Mouse (Mus musculus) olfactory bulb, adult 2 months (tissue): ENCODE data around the gene Fstl1. TPM values are rescaled to one million over a fixed set of nuclear protein-coding genes. Genes with fewer than 3 reads are reported as not detected.

Source experiments
- H3K27ac ChIP-seq: fragments of 200-500 bp; 2 replicates; pipeline ENCODE4 v1.5.1; 2012; ENCODE audit warnings: low read depth, low read length; ENCODE audit not compliant: insufficient read depth
- H3K4me1 ChIP-seq: fragments of 200-500 bp; 2 replicates; pipeline ENCODE4 v1.6.1; 2012; ENCODE audit warnings: low read length; ENCODE audit not compliant: control insufficient read depth, insufficient read depth
- H3K4me3 ChIP-seq: fragments of 200-500 bp; 2 replicates; pipeline ENCODE4 v1.5.1; 2012; ENCODE audit warnings: mild to moderate bottlenecking, low read depth, low read length, moderate library complexity; ENCODE audit not compliant: insufficient read depth
- CTCF ChIP-seq: fragments of 200-500 bp; IDR thresholded peaks from 2 replicates; pipeline ENCODE4 v1.5.1; 2012; ENCODE audit warnings: low read depth, mild to moderate bottlenecking, low read length, moderate library complexity; ENCODE audit not compliant: insufficient read depth
- POLR2A ChIP-seq: fragments of 200-500 bp; IDR thresholded peaks from 2 replicates; pipeline ENCODE4 v1.6.1; 2012; ENCODE audit warnings: mild to moderate bottlenecking, low read depth, low read length, moderate library complexity; ENCODE audit not compliant: insufficient read depth
- WGBS: fragments of 180-500 bp; shearing (Covaris S2); methylation state at CpG from one replicate; pipeline ENCODE4 v1.1.7; 2018; 5-methylcytosine and 5-hydroxymethylcytosine counted together
- polyA plus RNA-seq: library from polyadenylated mRNA; stranded (reverse); fragments of >200 nt; gene quantifications from 2 replicates; pipeline ENCODE4 v1.2.4, GENCODE M21; 2012; ENCODE audit warnings: low replicate concordance; ENCODE audit not compliant: missing spikeins, insufficient read depth, insufficient read length

The Fstl1 gene
- polyA plus RNA-seq, result not detected in 2 replicates

DNA sequence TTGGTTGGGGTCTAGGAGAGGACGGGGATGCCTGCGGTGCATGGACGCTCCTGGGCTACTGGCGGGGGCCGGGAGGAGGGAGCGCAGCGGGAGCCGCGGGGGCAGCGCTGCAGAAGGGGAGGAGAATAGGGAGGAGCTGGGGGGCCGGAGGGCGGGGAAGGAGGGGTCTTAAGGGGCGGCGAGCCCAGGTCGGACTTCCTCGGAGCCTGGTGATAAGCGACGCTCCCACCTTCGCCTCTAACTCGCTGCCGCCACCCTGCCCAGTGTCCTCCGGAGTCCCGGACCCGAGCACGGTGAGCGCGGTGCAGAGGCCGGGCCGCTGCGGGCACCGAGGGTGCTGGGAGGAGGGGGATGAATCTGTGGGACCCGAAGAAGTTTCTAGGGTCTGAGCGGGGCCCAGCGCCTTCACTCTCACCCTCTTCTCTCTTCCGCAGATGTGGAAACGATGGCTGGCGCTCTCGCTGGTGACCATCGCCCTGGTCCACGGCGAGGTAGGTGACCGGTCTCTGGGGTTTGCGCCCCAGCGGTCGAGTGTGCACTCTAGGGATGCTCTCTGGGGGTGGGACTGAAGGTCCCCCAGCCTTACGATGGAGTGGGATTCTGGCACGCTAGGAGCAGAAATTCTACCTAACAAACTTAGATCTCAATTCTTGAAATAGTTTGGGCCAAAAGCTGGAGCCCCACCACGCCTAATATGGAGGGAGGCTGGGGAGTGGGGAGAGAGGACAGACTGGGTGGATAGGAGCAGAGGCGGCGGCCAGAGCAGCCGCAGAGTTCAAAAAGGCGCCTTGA is at the start of gene Fstl1:
Gene Fstl1, plus strand, starts transcription at position 14 of the 792 bp plus-strand sequence.
- under 1% methylated on average over 51 of the region's 52 CpGs for WGBS
- no peak within 1 kb of the TSS for H3K27ac ChIP-seq
- no peak for TF ChIP-seq POLR2A
- no peak for TF ChIP-seq CTCF
- H3K4me1 ChIP-seq, result peaks cover 6% of the 10 kb centered on the region; the same call in 1 of the 2 replicates
- peak within 1 kb of the TSS; percentile 72 for H3K4me3 ChIP-seq

DNA sequence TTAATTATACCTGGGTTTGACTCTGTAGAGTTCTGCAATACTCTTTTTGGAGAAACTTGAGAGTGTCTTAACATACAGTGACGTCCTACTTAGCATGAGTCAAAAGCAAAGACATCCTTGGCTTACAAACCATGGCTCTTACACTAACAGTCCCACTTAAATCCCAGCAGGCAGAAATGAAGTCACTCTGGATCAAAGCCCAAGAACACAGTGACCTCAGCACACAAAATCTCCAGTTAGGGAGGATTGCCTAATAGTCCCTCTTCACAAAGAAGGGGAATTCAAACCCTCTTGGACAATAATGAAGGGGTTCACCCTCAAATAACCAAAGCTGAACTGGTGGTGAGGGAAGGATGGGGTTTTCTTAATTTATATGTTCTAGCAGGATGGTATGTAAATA is 48.0 kb upstream of the Fstl1 start:
- 55% methylated on average over 1 of the region's 1 CpGs for WGBS
- Histone ChIP-seq H3K4me1 (peaks cover 2% of the 10 kb centered on the region), H3K27ac (no peak overlapping the region), H3K4me3 (no peak overlapping the region)
- TF ChIP-seq CTCF, result no peak
- TF ChIP-seq POLR2A, result no peak

DNA sequence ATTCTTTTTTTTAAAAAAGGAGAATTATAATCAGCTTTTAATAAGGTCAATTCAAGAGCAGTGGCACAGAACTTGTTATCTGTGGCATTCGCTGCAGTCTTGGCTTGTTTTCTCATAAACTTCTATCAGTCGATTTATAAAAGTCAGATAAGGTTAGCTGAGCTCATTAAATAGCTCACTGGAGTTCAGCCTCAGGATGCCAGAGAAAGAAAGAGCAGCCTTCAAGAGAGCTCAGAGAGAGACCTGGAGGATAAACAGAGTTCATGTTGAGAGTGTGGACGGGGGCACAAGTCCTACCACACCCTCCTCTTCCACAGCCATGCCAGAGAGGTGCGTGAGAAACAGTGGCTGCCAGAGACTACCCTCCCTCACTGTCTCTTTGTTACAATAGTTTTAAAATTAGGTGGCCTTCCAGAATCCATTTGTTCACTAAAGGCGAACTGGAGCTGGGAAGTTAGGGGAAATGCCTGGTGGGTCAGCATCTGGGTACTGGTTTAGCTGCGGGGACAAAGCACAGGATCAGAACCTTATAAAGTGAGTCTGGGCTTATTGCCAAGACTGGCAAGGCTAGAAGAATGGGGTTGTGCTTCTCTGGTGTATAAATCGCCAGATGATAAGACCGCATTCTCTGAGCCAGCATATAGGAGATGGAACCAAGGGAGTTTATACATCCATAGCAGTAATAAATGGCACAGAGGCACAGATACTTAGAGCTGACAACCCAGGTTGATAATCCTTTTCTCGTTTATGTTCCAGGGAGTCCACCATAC is 47.1 kb upstream of the Fstl1 start:
- no peak overlapping the region for H3K27ac ChIP-seq
- WGBS, result 54% methylated on average over 9 of the region's 9 CpGs

DNA sequence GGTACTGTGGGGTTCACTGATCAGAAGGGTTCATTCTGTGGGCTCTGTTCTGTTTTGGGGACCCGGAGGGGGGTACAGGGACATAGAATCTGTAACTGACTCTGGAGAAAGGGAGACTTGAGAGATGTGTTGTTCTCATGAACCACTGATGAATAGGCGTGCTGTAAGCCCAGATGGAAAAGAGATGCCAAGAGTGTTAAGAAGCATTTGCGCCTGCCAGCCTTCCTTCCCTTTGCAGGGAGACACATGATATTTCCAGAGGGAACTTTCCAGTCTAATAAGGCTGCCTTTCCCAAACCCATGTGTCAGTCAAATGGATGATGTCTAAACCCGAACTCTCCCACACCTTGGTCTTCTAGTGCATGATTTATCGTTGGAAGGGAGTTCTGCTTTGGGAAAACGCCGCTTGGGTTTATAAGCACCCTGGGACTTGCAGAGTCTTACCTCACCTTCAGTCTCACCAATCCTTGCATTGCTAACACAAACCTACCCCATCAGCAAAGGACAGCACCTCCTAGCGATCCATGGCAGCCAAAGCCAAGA is 46.3 kb upstream of the Fstl1 start:
- no peak overlapping the region for H3K4me3 ChIP-seq
- no peak for TF ChIP-seq POLR2A
- no peak for TF ChIP-seq CTCF
- WGBS, result 67% methylated on average over 8 of the region's 8 CpGs
- H3K4me1 ChIP-seq, result peaks cover 2% of the 10 kb centered on the region
- H3K27ac ChIP-seq, result no peak overlapping the region

More for the DNA sequence above, 47.1 kb upstream of the Fstl1 start:
- no peak for TF ChIP-seq POLR2A
- Histone ChIP-seq H3K4me3 (no peak overlapping the region), H3K4me1 (peaks cover 2% of the 10 kb centered on the region)

DNA sequence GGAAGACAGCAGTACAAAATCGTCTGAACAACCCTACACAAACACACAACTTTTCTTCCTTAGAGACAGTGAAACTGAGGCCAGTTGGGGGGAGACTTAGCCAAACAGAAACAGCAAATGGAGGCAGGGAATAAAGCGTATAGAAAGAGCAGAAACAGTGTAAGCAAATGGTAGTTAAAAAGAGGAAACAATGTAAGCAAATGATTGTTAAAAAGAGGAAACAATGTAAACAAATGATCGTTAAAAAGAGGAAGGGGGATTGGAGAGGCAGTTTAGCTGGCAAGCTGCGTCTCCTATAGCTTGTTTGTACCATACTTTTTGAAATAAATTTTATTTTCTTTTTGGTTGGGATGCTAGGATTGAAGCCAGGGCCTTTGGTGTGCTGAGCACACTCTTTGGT is 45.2 kb upstream of the Fstl1 start:
- no peak overlapping the region for H3K4me3 ChIP-seq
- no peak overlapping the region for H3K27ac ChIP-seq
- peaks cover 2% of the 10 kb centered on the region for H3K4me1 ChIP-seq
- WGBS, result 76% methylated on average over 4 of the region's 4 CpGs
- no peak for TF ChIP-seq POLR2A
- TF ChIP-seq CTCF, result no peak

GRCm38 (mm10) chr16:37732023-37732761 is 44.5 kb upstream of the Fstl1 start:
- Histone ChIP-seq H3K4me1 (peaks cover 2% of the 10 kb centered on the region), H3K27ac (no peak overlapping the region), H3K4me3 (no peak overlapping the region)
- TF ChIP-seq CTCF (no peak), POLR2A (no peak)
- 40% methylated on average over 7 of the region's 7 CpGs for WGBS

DNA sequence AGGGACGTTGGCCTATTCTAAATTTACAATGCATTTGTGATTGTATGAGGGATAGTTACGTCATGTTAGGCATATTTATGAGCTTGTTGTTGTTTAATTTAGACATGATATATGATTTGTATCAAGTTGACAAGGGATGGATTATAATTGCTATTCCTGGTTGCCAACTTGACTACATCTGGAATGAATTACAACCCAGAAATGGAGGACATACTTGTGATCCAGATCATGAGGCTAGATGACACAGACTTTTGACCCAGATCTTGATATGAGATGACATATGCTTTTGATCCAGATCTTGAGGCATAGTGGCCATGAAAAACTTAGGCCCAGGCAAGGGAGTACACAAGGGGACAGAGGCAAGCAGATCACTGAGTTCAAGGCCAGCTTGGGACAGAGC is 36.6 kb upstream of the Fstl1 start:
- TF ChIP-seq POLR2A, result no peak
- TF ChIP-seq CTCF, result no peak
- H3K4me1 ChIP-seq, result peaks cover 3% of the 10 kb centered on the region; the same call in 1 of the 2 replicates
- no peak overlapping the region for H3K27ac ChIP-seq
- no peak overlapping the region for H3K4me3 ChIP-seq
- WGBS, result 96% methylated on average over 2 of the region's 2 CpGs

GRCm38 (mm10) chr16:37742266-37742665 is 34.4 kb upstream of the Fstl1 start:
- peaks cover 3% of the 10 kb centered on the region; the same call in 1 of the 2 replicates for H3K4me1 ChIP-seq
- no peak for TF ChIP-seq CTCF
- TF ChIP-seq POLR2A, result no peak
- whole genome bisulfite sequencing, result 33% methylated on average over 4 of the region's 4 CpGs
- no peak overlapping the region for H3K4me3 ChIP-seq
- no peak overlapping the region for H3K27ac ChIP-seq
